Comparison of ENCODE assay signal across 15 mouse cellular contexts in the genomic region with DNA sequence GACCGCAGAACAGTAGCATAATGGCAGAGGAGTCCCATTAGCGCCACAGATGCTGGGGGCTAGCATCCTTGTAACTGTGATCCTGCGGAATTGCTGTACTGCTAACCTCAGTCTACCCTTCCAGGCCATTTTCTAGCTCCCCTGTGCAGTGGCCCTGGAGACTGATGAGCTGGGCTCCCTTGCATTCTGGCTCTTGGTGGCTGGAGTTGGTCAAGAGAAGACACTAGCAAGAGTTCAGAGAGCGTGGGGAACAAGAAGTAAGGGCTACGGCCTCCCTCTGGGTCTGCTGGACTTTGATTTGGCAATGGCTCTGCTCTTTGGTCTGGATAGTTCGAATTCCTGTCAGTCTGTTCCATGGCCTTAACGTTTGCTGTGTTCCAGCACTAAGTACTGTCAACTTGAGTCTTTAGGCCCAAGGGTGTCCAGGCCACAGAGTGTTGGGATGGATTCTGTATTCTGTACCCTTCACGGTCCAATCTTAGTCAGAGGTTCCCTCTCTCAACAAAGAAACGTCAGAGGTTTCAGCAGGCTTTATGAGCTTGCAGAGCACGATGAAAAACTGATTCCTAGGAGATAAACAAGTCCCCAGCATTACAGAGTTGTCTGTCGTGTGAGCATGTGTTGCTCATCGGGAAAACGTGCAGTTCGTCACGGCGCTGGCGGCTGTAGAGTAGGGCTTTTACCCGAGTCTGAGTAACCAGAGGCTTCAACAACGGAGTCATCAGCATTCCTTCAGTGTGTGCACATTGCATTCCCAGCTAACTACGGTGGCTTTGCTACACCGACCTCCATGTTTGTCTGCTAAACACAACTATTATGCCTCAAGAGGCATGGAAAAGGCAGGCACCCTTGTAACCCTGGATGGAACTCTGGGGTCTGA.
DNase-seq lines count a peak whose midpoint lies in the region; ATAC-seq and TF ChIP-seq lines count a peak whose summit lies in the region.
"Had no signal": no experiment of that assay in that cellular context is flagged by ENCODE, and none has a peak within 500 bp of the region (broad histone marks: within the 10 kb centered on the region; RNA-seq: fewer than 3 reads in every experiment).

No protein-coding gene starts in this region.

- WGBS in heart, embryonic 10.5 days: 71% methylated on average over 21 of the region's 21 CpGs
- WGBS in lung, postnatal 0 days: 58% methylated on average over 21 of the region's 21 CpGs
- WGBS in stomach, postnatal 0 days: 50% methylated on average over 21 of the region's 21 CpGs

- no peak overlapping the region for H3K9ac ChIP-seq in lung, postnatal 0 days (replicated peaks; ENCODE audit: low read depth)
- no peak overlapping the region for H3K9ac ChIP-seq in stomach, postnatal 0 days (ENCODE audit: low read length)
- H3K9ac ChIP-seq: liver, embryonic 14.5 days; midbrain, embryonic 12.5 days had no signal

- H3K4me2 ChIP-seq in lung, postnatal 0 days (replicated peaks; ENCODE audit: low read depth, low read length): no peak overlapping the region
- H3K4me2 ChIP-seq in stomach, postnatal 0 days (replicated peaks; ENCODE audit: low read depth): no peak overlapping the region
- H3K4me2 ChIP-seq: midbrain, embryonic 12.5 days had no signal

- no peak overlapping the region for H3K4me3 ChIP-seq in heart, embryonic 10.5 days
- H3K4me3 ChIP-seq in lung, postnatal 0 days (ENCODE audit: low read depth, low read length): no peak overlapping the region
- no peak overlapping the region for H3K4me3 ChIP-seq in brown adipose tissue, adult 24 weeks (ENCODE audit: insufficient read depth, low read depth, low read length)
- H3K4me3 ChIP-seq in stomach, postnatal 0 days (ENCODE audit: low read depth, low read length): no peak overlapping the region
- H3K4me3 ChIP-seq: midbrain, embryonic 12.5 days had no signal

- no peaks in the 10 kb centered on the region for H3K9me3 ChIP-seq in heart, embryonic 10.5 days
- no peaks in the 10 kb centered on the region for H3K9me3 ChIP-seq in lung, postnatal 0 days (ENCODE audit: low read length)
- H3K9me3 ChIP-seq in stomach, postnatal 0 days (ENCODE audit: control insufficient read depth, low read length): no peaks in the 10 kb centered on the region
- H3K9me3 ChIP-seq: midbrain, embryonic 12.5 days had no signal

- no peaks in the 10 kb centered on the region for H3K36me3 ChIP-seq in heart, embryonic 10.5 days
- no peaks in the 10 kb centered on the region; the same call in 1 of the 2 replicates for H3K36me3 ChIP-seq in lung, postnatal 0 days (ENCODE audit: insufficient read depth, low read length)
- no peaks in the 10 kb centered on the region for H3K36me3 ChIP-seq in stomach, postnatal 0 days (ENCODE audit: control insufficient read depth, insufficient read depth, low read length)
- H3K36me3 ChIP-seq: midbrain, embryonic 12.5 days had no signal

- peaks cover 11% of the 10 kb centered on the region; the same call in 1 of the 2 replicates for H3K4me1 ChIP-seq in heart, embryonic 10.5 days
- H3K4me1 ChIP-seq in lung, postnatal 0 days (ENCODE audit: insufficient read depth, low read depth, low read length): no peaks in the 10 kb centered on the region
- peaks cover 6% of the 10 kb centered on the region; the same call in 1 of the 2 replicates for H3K4me1 ChIP-seq in brown adipose tissue, adult 24 weeks (ENCODE audit: control insufficient read depth, insufficient read depth, insufficient read length, low read length)
- no peaks in the 10 kb centered on the region for H3K4me1 ChIP-seq in stomach, postnatal 0 days (replicated peaks; ENCODE audit: control insufficient read depth, insufficient read depth)
- H3K4me1 ChIP-seq: midbrain, embryonic 12.5 days had no signal

- TF ChIP-seq EP300 in lung, postnatal 0 days (IDR thresholded peaks at IDR 0.05): peak; percentile 41; the same call in 1 of the 2 replicates
- TF ChIP-seq EP300 in stomach, postnatal 0 days (optimal IDR thresholded peaks at IDR 0.05): no peak

- ATAC-seq in lung, postnatal 0 days: peak; percentile 81
- peak; percentile 84 for ATAC-seq in stomach, postnatal 0 days (ENCODE audit: low FRiP score, low TSS enrichment)
- ATAC-seq: CD4-positive, CD25-positive, alpha-beta regulatory T cell, adult 4 months had no signal

- TF ChIP-seq CTCF in lung, postnatal 0 days (IDR thresholded peaks at IDR 0.05): no peak
- TF ChIP-seq CTCF in stomach, postnatal 0 days (IDR thresholded peaks at IDR 0.05; ENCODE audit: low read depth): no peak

- no peak for DNase-seq in heart, embryonic 10.5 days (ENCODE audit: low spot score)
- DNase-seq in heart, adult 8-10 months (ENCODE audit: low spot score): no peak
- DNase-seq in lung, postnatal 0 days (ENCODE audit: low spot score): peak; percentile 38
- no peak for DNase-seq in lung, postnatal 25 days (ENCODE audit: low spot score)
- DNase-seq in stomach, postnatal 0 days (ENCODE audit: low spot score): no peak
- DNase-seq in layer of hippocampus, adult 18-20 months (ENCODE audit: low spot score in 2 of 2): no peak
- no peak for DNase-seq in T-cell, adult 2 months (ENCODE audit: low spot score)
- DNase-seq: cerebellum, adult 8-10 months; lung, postnatal 4 days; right cerebral cortex, postnatal 25 days; thymus, postnatal 14 days had no signal

- peak overlapping the region; percentile 67 for H3K27ac ChIP-seq in heart, embryonic 10.5 days
- no peak overlapping the region for H3K27ac ChIP-seq in lung, postnatal 0 days (ENCODE audit: low read length)
- H3K27ac ChIP-seq in brown adipose tissue, adult 24 weeks (replicated peaks; ENCODE audit: low read depth, low read length): peak overlapping the region; percentile 83
- peak overlapping the region; percentile 76 for H3K27ac ChIP-seq in stomach, postnatal 0 days (replicated peaks)
- H3K27ac ChIP-seq: liver, embryonic 14.5 days; midbrain, embryonic 12.5 days had no signal

- H3K27me3 ChIP-seq in heart, embryonic 10.5 days (ENCODE audit: insufficient read depth, poor library complexity, severe bottlenecking): no peaks in the 10 kb centered on the region
- H3K27me3 ChIP-seq in lung, postnatal 0 days (replicated peaks; ENCODE audit: insufficient read depth, low read length): no peaks in the 10 kb centered on the region
- H3K27me3 ChIP-seq in stomach, postnatal 0 days (ENCODE audit: control insufficient read depth, insufficient read depth, low read length): no peaks in the 10 kb centered on the region
- H3K27me3 ChIP-seq: midbrain, embryonic 12.5 days had no signal
